Mouse (Mus musculus): Measurements from ENCODE around the gene Rgn. TPM values are rescaled to one million over a fixed set of nuclear protein-coding genes. Genes with fewer than 3 reads are reported as not detected.

Rgn gene
- 0.54 and 0.93 TPM in 2 replicates for polyA plus RNA-seq (2015; fragmentation: Nextera tagmentation; extraction: Ambion mirVana)

DNA sequence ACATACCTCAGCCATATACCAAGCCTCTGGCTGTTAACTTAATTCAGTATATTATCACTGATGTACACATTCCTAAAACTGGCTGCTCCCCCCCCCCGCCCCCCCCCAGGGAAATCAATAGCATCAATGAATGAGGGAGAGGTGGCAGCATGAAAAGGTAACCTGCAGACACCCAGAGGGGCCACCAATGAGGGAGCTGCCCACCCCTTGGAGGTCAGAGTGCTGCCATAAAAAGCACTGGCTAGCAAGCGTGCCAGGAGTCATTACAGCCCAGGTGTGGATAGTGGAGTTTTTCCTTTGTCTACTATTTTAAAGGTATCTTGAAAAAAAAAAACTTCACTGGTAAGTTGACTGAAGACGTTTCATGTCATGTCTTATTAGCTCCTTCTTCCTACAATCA, at the start of gene Rgn:
Gene Rgn (plus strand): TSS at position 256 of the 400 bp plus-strand sequence.
- no peaks in the 10 kb centered on the region for H3K4me1 ChIP-seq (ENCODE audit: control insufficient read depth, insufficient read depth, low read depth, low read length)
- H3K9ac ChIP-seq (ENCODE audit: low read depth, low read length), result no peak within 1 kb of the TSS
- 66% methylated on average over 3 of the region's 3 CpGs for WGBS
- H3K4me2 ChIP-seq (ENCODE audit: low read length), result peak within 1 kb of the TSS; percentile 68
- ATAC-seq, result no peak
- no peak within 1 kb of the TSS for H3K27ac ChIP-seq (ENCODE audit: low read depth, low read length)
- no peaks in the 10 kb centered on the region for H3K9me3 ChIP-seq (ENCODE audit: control insufficient read depth, low read length)
- peak within 1 kb of the TSS; percentile 42; the same call in 1 of the 2 replicates for H3K4me3 ChIP-seq (ENCODE audit: low read length)
- H3K27me3 ChIP-seq (replicated peaks; ENCODE audit: control insufficient read depth, insufficient read depth, low read length), result no peaks in the 10 kb centered on the region
- no peaks in the 10 kb centered on the region for H3K36me3 ChIP-seq (ENCODE audit: control insufficient read depth, insufficient read depth, low read length)

DNA sequence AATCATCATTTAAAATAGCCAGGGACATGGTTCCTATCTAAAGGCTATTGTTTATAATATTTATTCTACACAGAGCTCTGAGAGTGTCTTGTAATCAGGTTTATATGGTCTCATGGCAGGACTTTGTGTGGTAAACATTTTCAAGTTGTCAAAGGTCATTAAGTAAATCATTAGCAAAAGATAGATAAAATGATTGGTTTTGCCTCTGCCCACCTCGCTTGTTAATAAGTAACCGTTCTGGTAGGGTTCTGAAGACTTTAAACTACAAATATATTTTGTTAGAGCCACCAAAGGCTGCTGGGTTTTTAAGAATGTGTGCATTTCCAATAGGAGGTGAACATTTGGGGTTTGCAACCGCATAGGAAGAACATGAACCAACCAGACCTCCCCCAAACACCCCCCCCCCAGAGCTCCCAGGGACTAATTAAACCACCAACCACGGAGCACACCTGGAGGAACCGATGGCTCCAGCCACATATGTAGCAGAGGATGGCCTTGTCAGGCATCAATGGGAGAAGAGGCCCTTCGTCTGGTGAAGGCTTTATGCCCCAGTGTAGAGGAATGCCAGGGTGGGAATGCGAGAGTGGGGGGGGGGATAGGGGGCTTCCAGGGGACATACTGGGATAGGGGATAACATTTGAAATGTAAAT, 29.2 kb upstream of the Rgn start:
- Histone ChIP-seq H3K27me3 (replicated peaks; ENCODE audit: control insufficient read depth, insufficient read depth, low read length) (no peaks in the 10 kb centered on the region), H3K9ac (ENCODE audit: low read depth, low read length) (no peak overlapping the region), H3K36me3 (ENCODE audit: control insufficient read depth, insufficient read depth, low read length) (peaks cover 5% of the 10 kb centered on the region), H3K4me3 (ENCODE audit: low read length) (no peak overlapping the region), H3K4me1 (ENCODE audit: control insufficient read depth, insufficient read depth, low read depth, low read length) (no peaks in the 10 kb centered on the region), H3K9me3 (ENCODE audit: control insufficient read depth, low read length) (no peaks in the 10 kb centered on the region), H3K4me2 (ENCODE audit: low read length) (no peak overlapping the region), H3K27ac (ENCODE audit: low read depth, low read length) (no peak overlapping the region)
- ATAC-seq, result no peak
- WGBS, result 81% methylated on average over 7 of the region's 7 CpGs

DNA sequence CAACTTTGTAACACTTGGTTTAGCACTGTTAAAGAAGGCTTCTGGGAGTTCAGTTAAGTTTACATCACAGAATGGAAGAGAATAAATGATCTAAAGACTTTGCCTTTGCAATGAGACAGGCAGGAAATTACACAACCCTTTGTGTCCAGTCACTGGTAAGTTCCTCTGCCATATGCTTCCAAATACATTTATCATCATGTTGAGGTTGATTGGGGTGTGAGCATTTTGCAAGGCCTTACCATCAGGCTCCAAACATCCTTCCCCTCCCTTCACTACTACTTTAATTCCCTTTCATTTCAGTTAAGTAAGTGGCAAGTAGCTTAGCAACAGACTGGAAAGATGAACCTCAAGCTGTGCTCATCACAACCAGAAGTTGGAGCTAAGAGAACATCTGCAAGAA, 28.0 kb upstream of the Rgn start:
- no peak overlapping the region for H3K4me3 ChIP-seq (ENCODE audit: low read length)
- no peaks in the 10 kb centered on the region for H3K4me1 ChIP-seq (ENCODE audit: control insufficient read depth, insufficient read depth, low read depth, low read length)
- ATAC-seq, result no peak
- no peaks in the 10 kb centered on the region for H3K27me3 ChIP-seq (replicated peaks; ENCODE audit: control insufficient read depth, insufficient read depth, low read length)
- no peaks in the 10 kb centered on the region for H3K9me3 ChIP-seq (ENCODE audit: control insufficient read depth, low read length)
- peaks cover 5% of the 10 kb centered on the region for H3K36me3 ChIP-seq (ENCODE audit: control insufficient read depth, insufficient read depth, low read length)
- H3K4me2 ChIP-seq (ENCODE audit: low read length), result no peak overlapping the region
- H3K9ac ChIP-seq (ENCODE audit: low read depth, low read length), result no peak overlapping the region
- no peak overlapping the region for H3K27ac ChIP-seq (ENCODE audit: low read depth, low read length)

GRCm38 (mm10) chrX:20532621-20533020, 17.0 kb upstream of the Rgn start:
- H3K27me3 ChIP-seq (replicated peaks; ENCODE audit: control insufficient read depth, insufficient read depth, low read length), result no peaks in the 10 kb centered on the region
- no peaks in the 10 kb centered on the region for H3K4me1 ChIP-seq (ENCODE audit: control insufficient read depth, insufficient read depth, low read depth, low read length)
- no peaks in the 10 kb centered on the region for H3K36me3 ChIP-seq (ENCODE audit: control insufficient read depth, insufficient read depth, low read length)
- ATAC-seq, result no peak
- no peak overlapping the region for H3K4me2 ChIP-seq (ENCODE audit: low read length)
- no peak overlapping the region for H3K9ac ChIP-seq (ENCODE audit: low read depth, low read length)
- H3K9me3 ChIP-seq (ENCODE audit: control insufficient read depth, low read length), result no peaks in the 10 kb centered on the region
- 64% methylated on average over 1 of the region's 1 CpGs for WGBS
- no peak overlapping the region for H3K4me3 ChIP-seq (ENCODE audit: low read length)
- H3K27ac ChIP-seq (ENCODE audit: low read depth, low read length), result no peak overlapping the region

GRCm38 (mm10) chrX:20543867-20544266, 5.7 kb upstream of the Rgn start:
- Histone ChIP-seq H3K4me1 (ENCODE audit: control insufficient read depth, insufficient read depth, low read depth, low read length) (no peaks in the 10 kb centered on the region), H3K4me2 (ENCODE audit: low read length) (no peak overlapping the region), H3K9me3 (ENCODE audit: control insufficient read depth, low read length) (no peaks in the 10 kb centered on the region), H3K9ac (ENCODE audit: low read depth, low read length) (no peak overlapping the region), H3K27ac (ENCODE audit: low read depth, low read length) (no peak overlapping the region), H3K27me3 (replicated peaks; ENCODE audit: control insufficient read depth, insufficient read depth, low read length) (no peaks in the 10 kb centered on the region), H3K4me3 (ENCODE audit: low read length) (no peak overlapping the region), H3K36me3 (ENCODE audit: control insufficient read depth, insufficient read depth, low read length) (no peaks in the 10 kb centered on the region)
- WGBS, result 89% methylated on average over 3 of the region's 3 CpGs
- no peak for ATAC-seq

- Histone ChIP-seq H3K9me3 (ENCODE audit: control insufficient read depth, low read length) (no peaks in the 10 kb centered on the region), H3K4me2 (ENCODE audit: low read length) (peak overlapping the region; percentile 68), H3K4me1 (ENCODE audit: control insufficient read depth, insufficient read depth, low read depth, low read length) (no peaks in the 10 kb centered on the region), H3K27me3 (replicated peaks; ENCODE audit: control insufficient read depth, insufficient read depth, low read length) (no peaks in the 10 kb centered on the region), H3K9ac (ENCODE audit: low read depth, low read length) (no peak overlapping the region; the same call in 1 of the 2 replicates), H3K27ac (ENCODE audit: low read depth, low read length) (no peak overlapping the region), H3K4me3 (ENCODE audit: low read length) (no peak overlapping the region), H3K36me3 (ENCODE audit: control insufficient read depth, insufficient read depth, low read length) (no peaks in the 10 kb centered on the region)
- no peak for ATAC-seq
- 49% methylated on average over 5 of the region's 5 CpGs for WGBS
Measured at GRCm38 (mm10) chrX:20547609-20548008, 2.0 kb upstream of the Rgn start.

GRCm38 (mm10) chrX:20548011-20548879, 1.3 kb upstream of the Rgn start:
- H3K36me3 ChIP-seq (ENCODE audit: control insufficient read depth, insufficient read depth, low read length), result no peaks in the 10 kb centered on the region
- H3K9me3 ChIP-seq (ENCODE audit: control insufficient read depth, low read length), result no peaks in the 10 kb centered on the region
- peak overlapping the region; percentile 42 for H3K4me3 ChIP-seq (ENCODE audit: low read length)
- 18% methylated on average over 22 of the region's 24 CpGs for WGBS
- no peak overlapping the region for H3K27ac ChIP-seq (ENCODE audit: low read depth, low read length)
- peak overlapping the region; percentile 59 for H3K9ac ChIP-seq (ENCODE audit: low read depth, low read length)
- H3K27me3 ChIP-seq (replicated peaks; ENCODE audit: control insufficient read depth, insufficient read depth, low read length), result no peaks in the 10 kb centered on the region
- peak; percentile 63 for ATAC-seq
- H3K4me1 ChIP-seq (ENCODE audit: control insufficient read depth, insufficient read depth, low read depth, low read length), result no peaks in the 10 kb centered on the region
- peak overlapping the region; percentile 68 for H3K4me2 ChIP-seq (ENCODE audit: low read length)

- Histone ChIP-seq H3K4me3 (ENCODE audit: low read length) (no peak overlapping the region), H3K9me3 (ENCODE audit: control insufficient read depth, low read length) (no peaks in the 10 kb centered on the region), H3K27ac (ENCODE audit: low read depth, low read length) (no peak overlapping the region), H3K36me3 (ENCODE audit: control insufficient read depth, insufficient read depth, low read length) (no peaks in the 10 kb centered on the region), H3K27me3 (replicated peaks; ENCODE audit: control insufficient read depth, insufficient read depth, low read length) (no peaks in the 10 kb centered on the region), H3K4me2 (ENCODE audit: low read length) (peak overlapping the region; percentile 68), H3K4me1 (ENCODE audit: control insufficient read depth, insufficient read depth, low read depth, low read length) (no peaks in the 10 kb centered on the region), H3K9ac (ENCODE audit: low read depth, low read length) (no peak overlapping the region)
- WGBS, result 11% methylated on average over 1 of the region's 1 CpGs
- ATAC-seq, result no peak
Measured at GRCm38 (mm10) chrX:20548880-20549440, 627 bp upstream of the Rgn start.

GRCm38 (mm10) chrX:20552199-20552598, 2.6 kb downstream of the Rgn start:
- no peak overlapping the region for H3K4me2 ChIP-seq (ENCODE audit: low read length)
- no peaks in the 10 kb centered on the region for H3K27me3 ChIP-seq (replicated peaks; ENCODE audit: control insufficient read depth, insufficient read depth, low read length)
- H3K4me3 ChIP-seq (ENCODE audit: low read length), result no peak overlapping the region
- no peak overlapping the region for H3K9ac ChIP-seq (ENCODE audit: low read depth, low read length)
- no peaks in the 10 kb centered on the region for H3K9me3 ChIP-seq (ENCODE audit: control insufficient read depth, low read length)
- ATAC-seq, result no peak
- no peaks in the 10 kb centered on the region for H3K4me1 ChIP-seq (ENCODE audit: control insufficient read depth, insufficient read depth, low read depth, low read length)
- H3K36me3 ChIP-seq (ENCODE audit: control insufficient read depth, insufficient read depth, low read length), result no peaks in the 10 kb centered on the region
- 83% methylated on average over 2 of the region's 2 CpGs for WGBS
- H3K27ac ChIP-seq (ENCODE audit: low read depth, low read length), result no peak overlapping the region

Data from hindbrain, embryonic 16.5 days (tissue).